Mouse (Mus musculus) gastrocnemius, postnatal 10 days (tissue): Measurements from ENCODE around the gene Chkb. TPM values are rescaled to one million over a fixed set of nuclear protein-coding genes. Genes with fewer than 3 reads are reported as not detected.
"Not testable (repeated sequence)": the region's sequence is repeated elsewhere in the genome, so short reads cannot be mapped to it uniquely, and the experiment has no call there.

Source experiments
- DNase-seq: peaks from one replicate; pipeline ENCODE4 v3.0.0; 2021; ENCODE audit warnings: mixed read lengths
- total RNA-seq, 2 experiments: library from RNA; stranded (reverse); gene quantifications; 2 replicates each; pipeline ENCODE4 v1.2.3; 2021

The Chkb gene
- total RNA-seq, 2 experiments from 2014 or later = 21.4 to 40.0 TPM

GRCm38 (mm10) chr15:89453865-89454478, 24.3 kb upstream of the Chkb start, which contains the start of gene Mapk8ip2:
TSS of gene Mapk8ip2 (plus strand) at chr15:89453913.
- no peak for DNase-seq

- DNase-seq = peak; percentile 75
Observed at GRCm38 (mm10) chr15:89452906-89453864, 23.5 kb upstream of the Chkb start.

- DNase-seq = no peak
Observed at GRCm38 (mm10) chr15:89442486-89443070, 12.9 kb upstream of the Chkb start.

DNA sequence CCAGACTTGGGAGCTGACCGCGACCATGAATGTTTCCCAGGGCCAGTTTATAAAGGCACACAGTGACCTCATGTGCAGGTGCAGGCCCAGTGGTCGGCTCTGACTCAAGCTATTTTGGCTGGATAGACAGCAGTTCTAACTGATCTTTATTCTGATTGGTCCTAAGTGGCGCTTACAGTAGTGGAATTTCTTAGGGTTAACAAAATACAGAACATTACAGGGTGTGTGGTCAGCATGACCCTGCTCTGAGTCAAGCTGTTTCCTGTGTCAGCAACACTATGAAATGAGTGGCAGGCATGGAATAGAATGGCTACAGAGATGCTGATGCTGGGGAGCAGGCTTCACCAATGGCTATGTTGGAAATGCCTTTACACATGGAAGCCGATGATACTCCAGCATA, 6.2 kb upstream of the Chkb start:
- DNase-seq = no peak

GRCm38 (mm10) chr15:89434136-89434535, 4.4 kb upstream of the Chkb start:
- DNase-seq = no peak

DNA sequence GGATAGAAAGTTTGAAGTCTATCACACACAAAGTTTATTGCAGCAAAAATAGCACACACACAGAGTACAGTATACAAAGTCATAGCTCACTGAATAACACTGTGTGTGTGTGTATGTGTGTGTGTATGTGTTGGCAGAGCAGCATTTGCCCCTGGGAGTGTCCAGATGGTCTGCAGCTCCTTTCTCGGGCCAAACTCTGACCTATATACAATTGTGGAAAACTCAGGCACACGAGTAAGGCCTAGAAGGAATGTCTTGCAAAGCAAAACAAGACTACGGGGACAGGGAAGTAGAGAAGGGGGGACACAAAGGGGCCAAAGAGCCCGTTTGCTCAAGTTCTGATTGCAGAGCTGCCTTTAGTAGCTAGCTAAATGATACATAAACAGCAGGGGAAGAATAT, 3.2 kb upstream of the Chkb start:
- DNase-seq = no peak

GRCm38 (mm10) chr15:89431806-89432205, 2.1 kb upstream of the Chkb start:
- no peak for DNase-seq

DNA sequence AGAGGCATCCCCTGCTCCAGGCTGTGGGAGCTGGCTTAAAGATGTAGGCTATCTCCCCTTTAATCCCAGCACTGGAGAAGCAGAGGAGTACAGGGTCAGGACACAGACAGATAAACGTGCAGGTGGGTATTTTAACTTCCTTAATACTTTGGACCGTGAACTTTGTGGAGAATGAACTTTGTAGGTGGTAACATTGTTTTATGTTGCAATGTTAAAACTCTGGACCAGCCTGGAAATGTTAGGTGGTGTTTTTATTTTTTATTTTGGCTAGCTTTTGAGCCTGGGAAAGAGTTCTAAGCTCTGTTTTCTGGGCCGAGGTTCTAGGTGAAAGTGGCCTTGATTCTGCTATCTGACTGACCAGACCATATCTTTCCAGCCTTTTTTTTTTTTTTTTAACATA, 1.6 kb upstream of the Chkb start:
- DNase-seq = no peak

DNA sequence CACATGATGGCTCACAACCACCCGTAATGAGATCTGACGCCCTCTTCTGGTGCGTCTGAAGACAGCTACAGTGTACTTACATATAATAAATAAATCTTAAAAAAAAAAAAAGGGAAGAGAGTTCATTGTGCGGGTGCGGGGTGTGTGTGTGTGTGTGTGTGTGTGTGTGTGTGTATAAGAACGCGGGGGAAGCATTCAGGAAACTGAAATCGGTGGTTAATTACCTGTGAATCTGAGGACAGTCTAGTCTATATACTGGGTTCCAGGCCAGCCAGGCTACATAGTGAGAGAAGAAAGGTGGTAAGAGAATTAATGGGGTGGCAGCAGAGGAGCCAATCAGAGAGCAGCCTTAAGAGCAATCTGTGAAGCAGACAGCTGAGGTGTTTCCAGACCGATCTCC, 1.1 kb upstream of the Chkb start:
- not testable (repeated sequence) for DNase-seq

GRCm38 (mm10) chr15:89430341-89430740, 633 bp upstream of the Chkb start:
- no peak for DNase-seq

- DNase-seq = no peak
Observed at GRCm38 (mm10) chr15:89428821-89429351, 822 bp downstream of the Chkb start.

GRCm38 (mm10) chr15:89428136-89428790, 1.4 kb downstream of the Chkb start:
- no peak for DNase-seq

DNA sequence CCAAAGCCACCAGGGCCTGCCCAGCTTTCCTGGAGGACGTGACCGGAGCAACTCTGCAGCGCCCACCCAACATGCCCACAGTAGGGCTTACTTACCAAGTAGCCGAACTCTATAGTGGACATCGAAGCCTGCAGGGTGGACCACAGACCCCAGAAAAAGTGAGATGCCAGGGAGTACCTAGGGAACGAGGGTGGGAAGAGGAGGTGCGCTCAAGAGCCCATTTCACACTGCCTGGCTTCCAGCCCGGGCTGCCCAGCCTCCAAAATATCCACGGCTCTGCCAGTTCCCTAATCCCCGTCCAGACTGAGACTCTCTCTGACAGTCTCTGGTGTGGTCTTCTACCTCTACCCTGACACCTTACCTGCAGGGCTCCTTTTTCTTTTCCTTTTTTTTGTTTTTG, 3.0 kb downstream of the Chkb start:
- DNase-seq = peak; percentile 29

DNA sequence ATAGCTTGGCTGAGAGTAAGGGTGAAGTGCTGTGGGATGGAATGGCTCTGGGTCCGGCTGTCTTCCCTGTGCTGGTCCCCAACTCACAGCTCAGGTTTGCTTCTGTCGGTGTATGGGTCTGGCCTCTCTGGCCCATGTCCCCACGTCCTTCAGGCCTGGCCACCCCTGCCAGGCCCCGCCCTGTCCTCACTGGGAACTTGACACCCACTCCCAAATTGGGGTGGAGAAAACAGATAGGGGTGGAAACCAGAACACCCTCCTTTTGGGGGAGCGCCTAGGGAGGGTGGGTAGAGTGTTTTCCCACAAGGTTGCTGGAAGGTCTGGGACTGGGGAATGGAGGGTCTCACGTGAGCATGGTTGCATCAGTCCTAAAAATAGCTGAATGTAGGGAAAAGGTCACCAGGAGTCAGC, 4.0 kb downstream of the Chkb start, which contains the start of gene Cpt1b:
TSS of gene Cpt1b (minus strand) at position 153 of the 411 bp plus-strand sequence.
- DNase-seq = peak; percentile 53

DNA sequence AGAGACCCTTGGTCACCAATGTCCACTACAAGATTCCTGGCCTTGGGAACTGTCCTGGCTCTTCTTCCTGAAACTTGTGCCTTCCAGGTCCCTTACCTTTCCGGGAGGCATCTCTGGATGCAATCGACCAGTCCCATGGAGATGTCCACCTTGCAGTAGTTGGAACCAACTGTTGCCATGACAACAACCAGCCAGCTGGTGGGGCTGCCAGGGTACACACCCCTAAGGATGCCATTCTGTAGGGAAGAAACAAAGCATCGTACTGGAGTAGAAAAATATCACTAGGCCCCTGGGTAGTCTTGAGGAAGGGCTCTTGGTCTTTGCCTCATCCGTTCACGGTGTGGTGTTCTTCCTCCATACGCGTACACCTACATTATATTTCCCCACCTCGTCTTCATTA, 5.1 kb downstream of the Chkb start:
- DNase-seq = no peak

DNA sequence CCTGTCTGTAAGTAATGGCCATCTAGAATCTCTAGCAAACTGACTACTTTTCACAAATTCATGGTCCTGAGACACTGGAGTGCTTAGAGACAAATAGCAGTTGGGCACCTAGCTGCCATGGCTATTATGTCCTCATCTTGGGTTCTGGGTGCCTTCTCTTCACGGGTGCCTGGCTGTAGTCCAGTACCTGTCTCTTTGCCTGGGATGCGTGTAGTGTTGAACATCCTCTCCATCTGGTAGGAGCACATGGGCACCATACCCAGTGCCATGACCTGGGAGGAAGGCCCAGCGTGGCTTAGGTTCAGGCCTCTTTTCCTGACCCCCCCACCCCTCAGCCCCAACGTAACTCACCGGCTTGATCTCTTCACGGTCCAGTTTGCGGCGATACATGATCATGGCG, 7.8 kb downstream of the Chkb start:
- DNase-seq = no peak

- no peak for DNase-seq
Observed at GRCm38 (mm10) chr15:89415282-89415681, 14.4 kb downstream of the Chkb start.

DNA sequence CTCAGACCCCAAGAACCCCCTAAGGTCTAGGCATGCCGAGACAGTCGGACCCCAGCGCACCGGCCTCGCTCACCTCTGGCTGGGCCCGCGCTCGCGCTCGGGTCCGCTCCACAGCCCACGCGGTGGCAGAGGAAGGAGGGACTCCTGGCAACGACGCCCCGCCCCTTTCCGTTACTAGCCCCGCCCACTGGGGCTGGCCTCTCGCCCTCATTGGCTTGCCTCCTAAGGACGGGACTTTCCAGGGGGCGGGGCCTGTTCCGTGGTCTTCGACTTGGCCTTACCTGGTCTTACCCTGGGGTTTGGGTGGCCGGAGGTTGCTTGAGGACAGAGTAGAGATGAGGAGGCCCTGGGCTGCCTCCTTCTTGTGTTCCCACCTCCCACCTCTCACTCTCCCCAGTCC, 19.6 kb downstream of the Chkb start, which contains the start of gene Syce3:
TSS of gene Syce3 (minus strand) at position 386 of the 400 bp plus-strand sequence.
- DNase-seq = no peak

- no peak for DNase-seq
Observed at GRCm38 (mm10) chr15:89406691-89407090, 23.0 kb downstream of the Chkb start.

DNA sequence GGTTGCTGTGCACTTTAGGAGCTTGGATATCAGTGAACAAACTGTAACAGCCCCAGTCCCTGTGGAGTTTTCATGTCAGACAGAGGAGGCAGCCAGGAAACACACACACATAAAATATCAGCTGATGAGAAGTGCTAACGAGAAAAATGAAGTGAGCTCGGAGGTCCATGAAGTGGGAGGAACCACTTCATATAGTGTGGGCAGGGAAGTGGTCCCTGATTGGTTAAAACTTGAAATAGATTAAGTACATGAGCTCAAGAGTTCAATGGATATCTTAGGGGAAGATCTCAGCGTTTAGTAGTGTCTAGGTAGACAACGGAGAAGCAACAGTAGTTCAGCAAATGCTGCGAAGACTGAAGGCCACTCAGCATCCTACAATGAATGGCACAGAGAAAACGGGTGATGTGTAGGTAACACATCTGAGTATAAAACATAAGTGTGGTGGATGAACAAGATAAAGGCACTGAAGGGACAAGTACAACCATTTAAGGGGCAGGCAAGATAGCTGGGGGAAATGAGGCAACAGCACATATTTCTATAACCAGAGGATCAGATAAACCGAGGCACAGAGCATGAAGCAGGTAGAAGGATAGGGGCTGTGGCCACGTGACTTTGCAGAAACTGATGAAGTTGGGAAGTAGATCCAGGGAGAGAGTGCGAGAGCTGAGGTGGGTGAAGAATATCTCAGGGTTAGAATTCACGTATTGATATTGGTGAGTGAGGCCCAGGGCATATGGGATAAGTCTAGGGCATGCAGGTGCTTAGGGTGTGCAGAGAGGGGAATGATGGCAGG, 24.7 kb downstream of the Chkb start:
- no peak for DNase-seq

DNA sequence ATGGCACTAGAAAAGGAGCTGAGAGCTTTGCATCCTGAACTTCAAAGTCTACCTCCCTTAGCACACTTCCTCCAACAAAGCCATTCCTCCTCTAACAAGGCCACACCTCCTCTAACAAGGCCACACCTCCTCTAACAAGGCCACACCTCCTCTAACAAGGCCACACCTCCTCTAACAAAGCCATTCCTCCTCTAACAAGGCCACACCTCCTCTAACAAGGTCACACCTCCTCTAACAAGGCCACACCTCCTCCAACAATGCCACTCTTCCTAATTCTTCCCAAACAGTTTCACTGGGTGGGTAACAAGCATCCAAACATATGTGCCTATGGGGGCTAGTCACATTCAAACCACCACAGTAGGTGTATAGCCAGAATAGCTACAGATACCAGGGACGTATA, 27.2 kb downstream of the Chkb start:
- DNase-seq = no peak
